Mouse (Mus musculus): Measurements from ENCODE around the gene Hsf2bp. TPM values are rescaled to one million over a fixed set of nuclear protein-coding genes. Genes with fewer than 3 reads are reported as not detected.

Hsf2bp gene
- polyA plus RNA-seq, 1 experiment, result 6.8 TPM

- Histone ChIP-seq H3K4me1 (ENCODE audit: control insufficient read depth, insufficient read depth, low read length) (no peaks in the 10 kb centered on the region), H3K4me3 (replicated peaks; ENCODE audit: control insufficient read depth, low read depth, low read length) (no peak overlapping the region), H3K27ac (ENCODE audit: control insufficient read depth, insufficient read depth, low read depth, low read length, poor library complexity) (no peak overlapping the region)
- WGBS, result 88% methylated on average over 9 of the region's 9 CpGs
- TF ChIP-seq CTCF (IDR thresholded peaks at IDR 0.05; ENCODE audit: control insufficient read depth, insufficient read depth, low read length), result no peak
Measured at GRCm38 (mm10) chr17:31954551-31955140, 81.5 kb downstream of the Hsf2bp start.

GRCm38 (mm10) chr17:31949076-31949475 is 87.1 kb downstream of the Hsf2bp start:
- TF ChIP-seq CTCF (IDR thresholded peaks at IDR 0.05; ENCODE audit: control insufficient read depth, insufficient read depth, low read length) (no peak), POLR2A (IDR thresholded peaks at IDR 0.05; ENCODE audit: borderline replicate concordance, control insufficient read depth, low read depth, low read length) (no peak)
- Histone ChIP-seq H3K4me1 (ENCODE audit: control insufficient read depth, insufficient read depth, low read length) (no peaks in the 10 kb centered on the region), H3K27ac (ENCODE audit: control insufficient read depth, insufficient read depth, low read depth, low read length, poor library complexity) (no peak overlapping the region), H3K4me3 (replicated peaks; ENCODE audit: control insufficient read depth, low read depth, low read length) (no peak overlapping the region)
- WGBS, result 90% methylated on average over 1 of the region's 1 CpGs

GRCm38 (mm10) chr17:31946436-31946835 is 89.7 kb downstream of the Hsf2bp start:
- H3K27ac ChIP-seq (ENCODE audit: control insufficient read depth, insufficient read depth, low read depth, low read length, poor library complexity), result no peak overlapping the region
- TF ChIP-seq CTCF (IDR thresholded peaks at IDR 0.05; ENCODE audit: control insufficient read depth, insufficient read depth, low read length), result no peak
- TF ChIP-seq POLR2A (IDR thresholded peaks at IDR 0.05; ENCODE audit: borderline replicate concordance, control insufficient read depth, low read depth, low read length), result no peak
- no peaks in the 10 kb centered on the region for H3K4me1 ChIP-seq (ENCODE audit: control insufficient read depth, insufficient read depth, low read length)
- 86% methylated on average over 9 of the region's 9 CpGs for WGBS
- H3K4me3 ChIP-seq (replicated peaks; ENCODE audit: control insufficient read depth, low read depth, low read length), result no peak overlapping the region

- TF ChIP-seq CTCF (IDR thresholded peaks at IDR 0.05; ENCODE audit: control insufficient read depth, insufficient read depth, low read length), result no peak
- TF ChIP-seq POLR2A (IDR thresholded peaks at IDR 0.05; ENCODE audit: borderline replicate concordance, control insufficient read depth, low read depth, low read length), result no peak
- Histone ChIP-seq H3K27ac (ENCODE audit: control insufficient read depth, insufficient read depth, low read depth, low read length, poor library complexity) (no peak overlapping the region), H3K4me1 (ENCODE audit: control insufficient read depth, insufficient read depth, low read length) (no peaks in the 10 kb centered on the region), H3K4me3 (replicated peaks; ENCODE audit: control insufficient read depth, low read depth, low read length) (no peak overlapping the region)
- WGBS, result 77% methylated on average over 10 of the region's 10 CpGs
Measured at GRCm38 (mm10) chr17:31943881-31944539, 92.1 kb downstream of the Hsf2bp start.

GRCm38 (mm10) chr17:31941616-31942015 is 94.5 kb downstream of the Hsf2bp start:
- Histone ChIP-seq H3K4me3 (replicated peaks; ENCODE audit: control insufficient read depth, low read depth, low read length) (no peak overlapping the region), H3K4me1 (ENCODE audit: control insufficient read depth, insufficient read depth, low read length) (no peaks in the 10 kb centered on the region; the same call in 1 of the 2 replicates), H3K27ac (ENCODE audit: control insufficient read depth, insufficient read depth, low read depth, low read length, poor library complexity) (no peak overlapping the region)
- TF ChIP-seq CTCF (IDR thresholded peaks at IDR 0.05; ENCODE audit: control insufficient read depth, insufficient read depth, low read length) (no peak), POLR2A (IDR thresholded peaks at IDR 0.05; ENCODE audit: borderline replicate concordance, control insufficient read depth, low read depth, low read length) (no peak)
- 65% methylated on average over 4 of the region's 4 CpGs for WGBS

- no peak overlapping the region for H3K4me3 ChIP-seq (replicated peaks; ENCODE audit: control insufficient read depth, low read depth, low read length)
- WGBS, result 80% methylated on average over 4 of the region's 4 CpGs
- TF ChIP-seq CTCF (IDR thresholded peaks at IDR 0.05; ENCODE audit: control insufficient read depth, insufficient read depth, low read length) (no peak), POLR2A (IDR thresholded peaks at IDR 0.05; ENCODE audit: borderline replicate concordance, control insufficient read depth, low read depth, low read length) (no peak)
Measured at GRCm38 (mm10) chr17:31940607-31941006, 95.5 kb downstream of the Hsf2bp start.

GRCm38 (mm10) chr17:31939292-31940060 is 96.7 kb downstream of the Hsf2bp start:
- Histone ChIP-seq H3K27ac (ENCODE audit: control insufficient read depth, insufficient read depth, low read depth, low read length, poor library complexity) (no peak overlapping the region), H3K4me3 (replicated peaks; ENCODE audit: control insufficient read depth, low read depth, low read length) (no peak overlapping the region), H3K4me1 (ENCODE audit: control insufficient read depth, insufficient read depth, low read length) (no peaks in the 10 kb centered on the region; the same call in 1 of the 2 replicates)
- no peak for TF ChIP-seq CTCF (IDR thresholded peaks at IDR 0.05; ENCODE audit: control insufficient read depth, insufficient read depth, low read length)
- TF ChIP-seq POLR2A (IDR thresholded peaks at IDR 0.05; ENCODE audit: borderline replicate concordance, control insufficient read depth, low read depth, low read length), result no peak
- WGBS, result 87% methylated on average over 16 of the region's 16 CpGs

More at GRCm38 (mm10) chr17:31940607-31941006, 95.5 kb downstream of the Hsf2bp start:
- Histone ChIP-seq H3K4me1 (ENCODE audit: control insufficient read depth, insufficient read depth, low read length) (no peaks in the 10 kb centered on the region; the same call in 1 of the 2 replicates), H3K27ac (ENCODE audit: control insufficient read depth, insufficient read depth, low read depth, low read length, poor library complexity) (no peak overlapping the region)

- H3K4me1 ChIP-seq (ENCODE audit: control insufficient read depth, insufficient read depth, low read length), result no peaks in the 10 kb centered on the region; the same call in 1 of the 2 replicates
- no peak overlapping the region for H3K27ac ChIP-seq (ENCODE audit: control insufficient read depth, insufficient read depth, low read depth, low read length, poor library complexity)
- TF ChIP-seq POLR2A (IDR thresholded peaks at IDR 0.05; ENCODE audit: borderline replicate concordance, control insufficient read depth, low read depth, low read length) (no peak), CTCF (IDR thresholded peaks at IDR 0.05; ENCODE audit: control insufficient read depth, insufficient read depth, low read length) (no peak)
- H3K4me3 ChIP-seq (replicated peaks; ENCODE audit: control insufficient read depth, low read depth, low read length), result no peak overlapping the region
- 81% methylated on average over 12 of the region's 12 CpGs for WGBS
Measured at GRCm38 (mm10) chr17:31938539-31939260, 97.4 kb downstream of the Hsf2bp start.

Data from bone marrow, adult 2 months (tissue).